Mouse (Mus musculus) megakaryocyte, embryonic 14.5 days (primary cell): ENCODE measurements at regions not wholly inside any gene's neighbourhood (a gene's known extent, or its start where the extent isn't known, plus 50 kb on each side); places are given as distances from the start of the nearest gene placed in this dataset.

ENCODE experiments used
- FLI1 ChIP-seq: IDR thresholded peaks from 2 replicates; pipeline ENCODE4 v1.6.1; 2012; ENCODE audit warnings: low read length, inconsistent platforms, mixed read lengths
- GATA1 ChIP-seq: IDR thresholded peaks from 3 replicates; pipeline ENCODE4 v1.6.1; 2012; ENCODE audit warnings: mixed read lengths, low read length, inconsistent platforms, borderline replicate concordance

DNA sequence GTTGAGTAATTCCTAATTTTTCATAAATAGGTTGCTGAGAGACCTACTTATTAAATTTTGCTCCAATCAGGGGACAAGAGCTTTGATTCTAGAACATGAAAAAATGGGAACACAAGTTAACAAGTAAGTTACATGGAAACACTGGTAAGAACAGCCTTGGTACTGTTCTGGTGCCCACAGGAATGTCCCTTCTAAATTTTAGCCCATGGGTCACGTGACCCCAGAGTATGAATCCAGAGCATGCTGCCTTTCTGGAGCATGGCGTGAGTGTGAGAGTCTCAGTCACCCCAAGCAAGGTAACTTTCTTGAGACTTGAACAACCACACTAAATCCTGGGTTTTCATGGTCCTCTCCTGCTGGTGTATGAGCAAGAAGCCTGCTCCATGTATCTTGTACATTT is 263.7 kb upstream of the Actbl2 start:
- TF ChIP-seq GATA1 (no peak), FLI1 (no peak)
